Mouse (Mus musculus): ENCODE data around the gene Spint5.

GRCm38 (mm10) chr2:164670938-164671337 lies 44.2 kb upstream of the Spint5 start:
- no peak for TF ChIP-seq EP300 (IDR thresholded peaks at IDR 0.05; ENCODE audit: low read depth)
- TF ChIP-seq CTCF (IDR thresholded peaks at IDR 0.05; ENCODE audit: low read depth) = no peak
